7 mouse cellular contexts compared by ENCODE assay signal in genomic region chr11:116661948-116662377, GRCm38 (mm10). TPM values are rescaled to one million over a fixed set of nuclear protein-coding genes. Genes with fewer than 3 reads are reported as not detected.
DNase-seq lines count a peak whose midpoint lies in the region; ATAC-seq and TF ChIP-seq lines count a peak whose summit lies in the region.

No protein-coding gene starts in this region.

- no peak for ATAC-seq in hindbrain, embryonic 11.5 days (ENCODE audit: low FRiP score)
- ATAC-seq in midbrain, postnatal 0 days (ENCODE audit: low FRiP score): peak; percentile 26; the same call in 1 of the 2 replicates

- no peaks in the 10 kb centered on the region for H3K36me3 ChIP-seq in hindbrain, embryonic 11.5 days (ENCODE audit: control insufficient read depth, insufficient read depth, low read length)
- H3K36me3 ChIP-seq in midbrain, postnatal 0 days (ENCODE audit: insufficient read depth, low read length): no peaks in the 10 kb centered on the region

- H3K4me3 ChIP-seq in hindbrain, embryonic 11.5 days (ENCODE audit: low read depth, low read length): no peak overlapping the region
- no peak overlapping the region for H3K4me3 ChIP-seq in midbrain, postnatal 0 days (ENCODE audit: low read depth, low read length)

- H3K4me2 ChIP-seq in hindbrain, embryonic 11.5 days (replicated peaks; ENCODE audit: low read depth, low read length): 0 out of 2 replicates have a peak overlapping the region, but pooled peaks have one; percentile 0
- no peak overlapping the region for H3K4me2 ChIP-seq in midbrain, postnatal 0 days (ENCODE audit: low read depth, low read length, poor library complexity, severe bottlenecking)

- 63% methylated on average over 8 of the region's 8 CpGs for WGBS in hindbrain, embryonic 11.5 days
- 43% methylated on average over 8 of the region's 8 CpGs for WGBS in midbrain, postnatal 0 days

- H3K9ac ChIP-seq in hindbrain, embryonic 11.5 days (ENCODE audit: low read depth, low read length): peak overlapping the region; percentile 44
- H3K9ac ChIP-seq in midbrain, postnatal 0 days (replicated peaks; ENCODE audit: low read length, poor library complexity, severe bottlenecking): peak overlapping the region; percentile 33

- peaks cover 16% of the 10 kb centered on the region for H3K4me1 ChIP-seq in hindbrain, embryonic 11.5 days (replicated peaks; ENCODE audit: control insufficient read depth, insufficient read depth, low read length)
- peaks cover 21% of the 10 kb centered on the region for H3K4me1 ChIP-seq in midbrain, postnatal 0 days (ENCODE audit: insufficient read depth, low read length)

- peak; percentile 60 to 76 for DNase-seq in layer of hippocampus, adult 18-20 months (ENCODE audit: low spot score in 2 of 2)
- DNase-seq in layer of hippocampus, adult 9-10 months (ENCODE audit: low spot score): no peak
- DNase-seq in cerebellum, adult 9-10 months: peak; percentile 68
- DNase-seq in hindbrain, embryonic 11.5 days (ENCODE audit: low spot score): no peak
- peak; percentile 83 for DNase-seq in midbrain, postnatal 0 days (ENCODE audit: low spot score)
- DNase-seq in retina, embryonic 14.5 days (ENCODE audit: low spot score): no peak
- DNase-seq in liver: no peak

- peak overlapping the region; percentile 3; the same call in 1 of the 2 replicates for H3K27ac ChIP-seq in hindbrain, embryonic 11.5 days (ENCODE audit: low read depth, low read length)
- peak overlapping the region; percentile 67 for H3K27ac ChIP-seq in midbrain, postnatal 0 days (ENCODE audit: low read depth, low read length)

- TF ChIP-seq CTCF in midbrain, postnatal 0 days (IDR thresholded peaks at IDR 0.05): no peak

- peaks cover 4% of the 10 kb centered on the region; the same call in 1 of the 2 replicates for H3K27me3 ChIP-seq in hindbrain, embryonic 11.5 days (ENCODE audit: control insufficient read depth, insufficient read depth, low read length)
- no peaks in the 10 kb centered on the region for H3K27me3 ChIP-seq in midbrain, postnatal 0 days (ENCODE audit: insufficient read depth, low read length)

- no peaks in the 10 kb centered on the region for H3K9me3 ChIP-seq in hindbrain, embryonic 11.5 days (ENCODE audit: control insufficient read depth, low read length)
- H3K9me3 ChIP-seq in midbrain, postnatal 0 days (ENCODE audit: low read length): no peaks in the 10 kb centered on the region

RNA-seq across cellular contexts. Expression of gene Cygb, which starts 7.8 kb away (rescaled TPM):
- 10 to 100 TPM; 71.3 to 80.7 TPM for total RNA-seq in layer of hippocampus, adult 18-20 months (2021)
- 2.4 and 2.8 TPM in 2 replicates for polyA plus RNA-seq in hindbrain, embryonic 11.5 days (2014; fragmentation: Nextera tagmentation; extraction: Ambion mirVana)
- 38.7 and 44.2 TPM in 2 replicates for total RNA-seq in midbrain, postnatal 0 days (2014; rRNA removed)
- 40.5 and 43.5 TPM in 2 replicates for polyA plus RNA-seq in midbrain, postnatal 0 days (2015; fragmentation: Nextera tagmentation; extraction: Ambion mirVana)

RNA-seq across cellular contexts. Expression of gene Prcd, which starts 8.6 kb away (rescaled TPM):
- 1 to 10 TPM; 5.6 to 5.8 TPM for total RNA-seq in layer of hippocampus, adult 18-20 months (2021)
- 0.32 and 0.43 TPM in 2 replicates for polyA plus RNA-seq in hindbrain, embryonic 11.5 days (2014; fragmentation: Nextera tagmentation; extraction: Ambion mirVana)
- 3.7 TPM in 1 of 2 replicates, not detected in the other for total RNA-seq in midbrain, postnatal 0 days (2014; rRNA removed)
- 4.8 and 6.0 TPM in 2 replicates for polyA plus RNA-seq in midbrain, postnatal 0 days (2015; fragmentation: Nextera tagmentation; extraction: Ambion mirVana)

RNA-seq across cellular contexts. Expression of gene Rhbdf2, which starts 35.1 kb away (rescaled TPM):
- 1 to 10 TPM; 1.1 to 1.3 TPM for total RNA-seq in layer of hippocampus, adult 18-20 months (2021)
- 2.1 and 2.7 TPM in 2 replicates for polyA plus RNA-seq in hindbrain, embryonic 11.5 days (2014; fragmentation: Nextera tagmentation; extraction: Ambion mirVana)
- total RNA-seq in midbrain, postnatal 0 days (2014; rRNA removed): 3.4 and 4.5 TPM in 2 replicates
- 1.0 TPM in 2 replicates for polyA plus RNA-seq in midbrain, postnatal 0 days (2015; fragmentation: Nextera tagmentation; extraction: Ambion mirVana)

Comparison
In these comparisons a context has a peak if more than half of its experiments do, and no peak if none do; other contexts are left out.
1. DNase-seq: peak in layer of hippocampus, adult 18-20 months (2 of 2), cerebellum, adult 9-10 months (single experiment) and midbrain, postnatal 0 days (single experiment); none in layer of hippocampus, adult 9-10 months (single experiment), hindbrain, embryonic 11.5 days (single experiment), retina, embryonic 14.5 days (single experiment) and liver (single experiment).